Mouse (Mus musculus): ENCODE measurements around the gene Mgst2.
A peak's percentile ranks its signal among the peaks of the same experiment; 100 is the strongest.

GRCm38 (mm10) chr3:51701281-51701751 lies 41.2 kb downstream of the Mgst2 start:
- TF ChIP-seq CTCF (IDR thresholded peaks at IDR 0.05) (no peak; the same call in 1 of the 2 replicates), EP300 (IDR thresholded peaks at IDR 0.05; ENCODE audit: insufficient read depth, low read depth, low read length) (peak; percentile 78; the same call in 1 of the 2 replicates), POLR2A (IDR thresholded peaks at IDR 0.05; ENCODE audit: insufficient read depth, low read depth, low read length) (no peak)
